Mouse (Mus musculus) forebrain, postnatal 0 days (tissue): ENCODE results near the gene Rab28. TPM values are rescaled to one million over a fixed set of nuclear protein-coding genes. Genes with fewer than 3 reads are reported as not detected.
"Not testable (repeated sequence)": the region's sequence is repeated elsewhere in the genome, so short reads cannot be mapped to it uniquely, and the experiment has no call there.

Experiments
- ATAC-seq: fragments of 200-750 bp; cut with Nextera tagmentation; 2 replicates; pipeline ENCODE4 v1.8.0; 2017; ENCODE audit warnings: mild to moderate bottlenecking, moderate library complexity
- DNase-seq: peaks from one replicate; pipeline ENCODE4 v3.0.0-alpha.2; 2015
- H3K27ac ChIP-seq: fragments of 300-500 bp; sonication (generic); 2 replicates; pipeline ENCODE4 v1.5.1; 2014; ENCODE audit warnings: low read depth, mild to moderate bottlenecking, antibody characterized with exemption, low read length, moderate library complexity, mixed read lengths
- H3K27me3 ChIP-seq: fragments of 300-500 bp; sonication (generic); 2 replicates; pipeline ENCODE4 v1.6.1; 2014; ENCODE audit warnings: mild to moderate bottlenecking, low read length, mixed read lengths; ENCODE audit not compliant: insufficient read depth
- H3K36me3 ChIP-seq: fragments of 300-500 bp; sonication (generic); 2 replicates; pipeline ENCODE4 v1.6.1; 2014; ENCODE audit warnings: mild to moderate bottlenecking, moderate library complexity; ENCODE audit not compliant: insufficient read depth
- H3K4me1 ChIP-seq: fragments of 300-500 bp; sonication (generic); 2 replicates; pipeline ENCODE4 v1.6.1; 2014; ENCODE audit warnings: antibody characterized with exemption; ENCODE audit not compliant: insufficient read depth
- H3K4me2 ChIP-seq: fragments of 300-500 bp; sonication (generic); 2 replicates; pipeline ENCODE4 v1.6.1; 2014; ENCODE audit warnings: low read depth, mild to moderate bottlenecking, moderate library complexity
- H3K4me3 ChIP-seq: fragments of 300-500 bp; sonication (generic); 2 replicates; pipeline ENCODE4 v1.5.1; 2014; ENCODE audit warnings: low read depth, low read length, mixed read lengths
- H3K9ac ChIP-seq: fragments of 300-500 bp; sonication (generic); 2 replicates; pipeline ENCODE4 v1.6.1; 2014; ENCODE audit warnings: mild to moderate bottlenecking
- H3K9me3 ChIP-seq: fragments of 300-500 bp; sonication (generic); 2 replicates; pipeline ENCODE4 v1.6.1; 2016; ENCODE audit warnings: low read length
- CTCF ChIP-seq: sonication (generic); IDR thresholded peaks from 2 replicates; pipeline ENCODE4 v1.5.1; 2016; ENCODE audit warnings: antibody characterized with exemption, control low read depth, low read depth
- WGBS: fragments of 180-500 bp; shearing (Covaris S2); extraction: QIAGEN DNeasy Blood & Tissue Kit; methylation state at CpG from one replicate; pipeline ENCODE4 v1.1.7; 2014; 5-methylcytosine and 5-hydroxymethylcytosine counted together
- polyA plus RNA-seq: library from polyadenylated mRNA; unstranded; fragments of >200 nt; fragmentation: Nextera tagmentation; extraction: Ambion mirVana; gene quantifications from 2 replicates; pipeline ENCODE4 v1.2.1, GENCODE M21; 2015
- total RNA-seq: library from RNA; depleted of rRNA; stranded (reverse); fragments of >200 nt; gene quantifications from 2 replicates; pipeline ENCODE4 v1.2.3, GENCODE M21; 2014

The Rab28 gene
- total and polyA plus RNA-seq, 2 experiments from 2014 or later: 48.5 to 63.6 TPM

DNA sequence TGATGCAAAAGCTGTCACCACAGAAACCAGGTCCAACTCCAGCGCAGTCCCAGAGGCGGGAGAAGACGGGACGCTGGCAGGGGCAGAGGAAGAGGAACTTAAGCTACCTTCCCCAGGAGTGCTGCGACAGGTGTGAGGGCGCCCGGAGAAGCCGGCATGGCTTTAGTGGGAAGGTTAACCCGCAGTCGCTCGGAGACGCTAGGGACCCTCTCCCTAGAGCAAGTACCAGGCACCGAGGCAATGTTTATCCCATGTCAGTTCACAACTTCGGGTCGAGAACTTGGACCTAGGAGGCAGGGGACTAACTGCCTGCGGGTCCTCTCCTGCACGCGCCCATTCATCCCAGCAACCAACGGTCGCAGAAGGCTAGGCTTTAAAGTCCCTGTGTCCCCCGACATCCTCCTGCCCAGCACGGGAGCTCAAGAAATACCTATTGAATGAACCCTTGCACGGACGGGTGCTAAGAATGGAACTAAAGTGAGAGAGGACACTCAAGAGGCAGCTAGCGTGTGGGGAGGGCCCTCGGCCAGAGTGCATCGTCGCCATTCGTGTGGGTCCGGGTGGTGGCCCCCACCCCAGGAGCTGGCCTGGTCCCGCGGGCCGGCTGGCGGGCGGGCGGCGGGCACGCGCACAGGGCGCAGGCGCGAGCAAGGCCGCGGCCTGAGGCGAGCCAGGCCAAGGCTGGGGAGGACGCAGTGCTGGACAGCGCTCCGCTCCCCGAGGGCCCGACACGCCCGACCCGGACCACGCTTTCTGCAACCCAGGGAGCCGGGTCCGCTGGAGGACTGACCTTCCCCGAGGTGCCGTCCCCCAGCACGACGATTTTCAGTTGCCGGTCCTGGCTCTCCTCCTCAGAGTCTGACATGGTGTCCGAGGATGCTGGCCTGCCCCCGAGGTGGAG lies 592 bp downstream of the Rab28 start:
- H3K9me3 ChIP-seq: no peaks in the 10 kb centered on the region
- peak; percentile 76 for ATAC-seq
- H3K4me2 ChIP-seq: peak overlapping the region; percentile 94
- no peaks in the 10 kb centered on the region for H3K27me3 ChIP-seq
- H3K27ac ChIP-seq: peak overlapping the region; percentile 89
- no peak for TF ChIP-seq CTCF
- H3K4me3 ChIP-seq: peak overlapping the region; percentile 98
- peaks cover 4% of the 10 kb centered on the region; the same call in 1 of the 2 replicates for H3K4me1 ChIP-seq
- WGBS: under 1% methylated on average over 63 of the region's 63 CpGs
- peak overlapping the region; percentile 96 for H3K9ac ChIP-seq
- no peaks in the 10 kb centered on the region for H3K36me3 ChIP-seq
- DNase-seq: peak; percentile 59

DNA sequence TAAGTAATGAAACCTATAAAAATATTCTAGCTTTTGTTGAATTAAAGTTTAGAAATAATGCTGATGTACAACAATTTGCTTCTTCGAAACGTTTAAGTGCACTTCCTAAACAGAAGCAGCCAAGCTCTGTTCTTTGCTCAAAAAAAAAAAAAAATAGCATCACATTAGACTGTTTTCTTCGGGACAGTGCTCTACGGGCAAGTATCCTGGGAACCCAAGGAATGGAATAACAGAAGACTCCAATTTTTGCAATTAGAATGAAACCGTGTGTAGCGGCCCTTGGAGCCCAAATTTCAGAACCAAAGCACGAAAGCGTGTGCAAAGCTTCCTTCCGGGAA lies 1.2 kb downstream of the Rab28 start:
- ATAC-seq (no peak), DNase-seq (peak; percentile 38)
- Histone ChIP-seq H3K27ac (no peak overlapping the region), H3K9me3 (no peaks in the 10 kb centered on the region), H3K36me3 (no peaks in the 10 kb centered on the region), H3K4me2 (peak overlapping the region; percentile 94), H3K27me3 (no peaks in the 10 kb centered on the region), H3K4me3 (peak overlapping the region; percentile 98), H3K9ac (peak overlapping the region; percentile 96), H3K4me1 (peaks cover 4% of the 10 kb centered on the region; the same call in 1 of the 2 replicates)
- WGBS: 2% methylated on average over 9 of the region's 9 CpGs
- TF ChIP-seq CTCF: no peak

- not testable (repeated sequence) for DNase-seq, H3K4me2 ChIP-seq, H3K9me3 ChIP-seq, H3K27ac ChIP-seq, H3K9ac ChIP-seq, H3K4me1 ChIP-seq, H3K36me3 ChIP-seq, H3K4me3 ChIP-seq, ATAC-seq, H3K27me3 ChIP-seq
- 81% methylated on average over 4 of the region's 4 CpGs for WGBS
Measured at GRCm38 (mm10) chr5:41701085-41701484, 6.9 kb downstream of the Rab28 start.

DNA sequence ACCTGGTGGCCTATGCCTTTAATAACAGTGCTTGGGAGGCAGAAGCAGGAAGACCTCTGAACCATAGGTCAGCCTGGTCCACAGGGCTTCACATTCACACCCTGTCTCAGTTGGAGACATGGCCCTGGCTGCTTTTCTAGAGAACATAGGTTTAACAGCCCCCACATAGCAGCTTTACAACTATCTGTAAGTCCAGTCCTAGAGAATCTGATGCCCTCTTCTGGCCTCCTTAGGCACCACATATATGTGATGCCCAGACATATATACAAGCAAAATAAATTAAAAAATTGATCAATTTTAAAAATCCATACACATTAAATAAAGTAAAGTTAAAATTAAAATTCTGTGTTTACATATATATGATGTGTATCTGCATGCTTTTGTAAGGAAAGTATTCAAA lies 10.0 kb downstream of the Rab28 start:
- Histone ChIP-seq H3K9ac (no peak overlapping the region), H3K4me3 (no peak overlapping the region), H3K9me3 (no peaks in the 10 kb centered on the region), H3K4me1 (no peaks in the 10 kb centered on the region), H3K27me3 (no peaks in the 10 kb centered on the region), H3K4me2 (no peak overlapping the region), H3K36me3 (no peaks in the 10 kb centered on the region), H3K27ac (no peak overlapping the region)
- TF ChIP-seq CTCF: no peak
- DNase-seq: no peak
- ATAC-seq: no peak

- Histone ChIP-seq H3K4me2 (no peak overlapping the region), H3K27ac (no peak overlapping the region), H3K27me3 (no peaks in the 10 kb centered on the region), H3K36me3 (peaks cover 6% of the 10 kb centered on the region), H3K9ac (no peak overlapping the region), H3K4me3 (no peak overlapping the region), H3K4me1 (no peaks in the 10 kb centered on the region), H3K9me3 (no peaks in the 10 kb centered on the region)
- ATAC-seq (no peak), DNase-seq (no peak)
- TF ChIP-seq CTCF: no peak
Measured at GRCm38 (mm10) chr5:41685016-41685415, 22.9 kb downstream of the Rab28 start.

DNA sequence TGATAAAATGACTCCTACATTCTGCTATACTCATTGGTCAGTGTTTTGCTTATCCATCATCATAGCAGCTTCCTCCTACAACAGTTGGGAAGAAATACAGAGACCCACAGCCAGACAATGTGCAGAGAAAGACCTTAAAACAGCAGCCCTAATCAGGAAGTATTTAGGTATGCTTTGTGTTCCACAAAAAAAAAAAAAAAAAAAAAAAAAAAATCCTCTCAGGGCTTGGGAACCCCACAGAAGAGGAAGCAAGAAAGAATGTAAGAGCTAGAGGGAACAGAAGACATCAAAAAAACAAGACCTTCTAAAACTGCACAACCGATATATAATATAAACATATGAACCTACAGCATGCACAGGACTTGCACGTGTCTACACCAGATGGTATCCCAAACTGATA lies 24.0 kb downstream of the Rab28 start:
- no peak for ATAC-seq
- Histone ChIP-seq H3K4me1 (no peaks in the 10 kb centered on the region), H3K9me3 (no peaks in the 10 kb centered on the region), H3K4me3 (no peak overlapping the region), H3K4me2 (no peak overlapping the region), H3K9ac (no peak overlapping the region), H3K27ac (no peak overlapping the region), H3K27me3 (no peaks in the 10 kb centered on the region), H3K36me3 (peaks cover 6% of the 10 kb centered on the region)
- no peak for TF ChIP-seq CTCF
- DNase-seq: no peak
- WGBS: 66% methylated on average over 2 of the region's 2 CpGs

- ATAC-seq (no peak), DNase-seq (no peak)
- Histone ChIP-seq H3K27ac (no peak overlapping the region), H3K4me2 (no peak overlapping the region), H3K4me3 (no peak overlapping the region), H3K36me3 (no peaks in the 10 kb centered on the region), H3K4me1 (no peaks in the 10 kb centered on the region), H3K9ac (no peak overlapping the region), H3K27me3 (no peaks in the 10 kb centered on the region), H3K9me3 (no peaks in the 10 kb centered on the region)
- 90% methylated on average over 6 of the region's 6 CpGs for WGBS
- no peak for TF ChIP-seq CTCF
Measured at GRCm38 (mm10) chr5:41666012-41666411, 41.9 kb downstream of the Rab28 start.
